Mouse (Mus musculus) megakaryocyte-erythroid progenitor cell, adult 5-6 weeks (primary cell): ENCODE results near the gene Dnajc30. TPM values are rescaled to one million over a fixed set of nuclear protein-coding genes. Genes with fewer than 3 reads are reported as not detected.
"Not testable (repeated sequence)": the region's sequence is repeated elsewhere in the genome, so short reads cannot be mapped to it uniquely, and the experiment has no call there.

Source experiments
- ATAC-seq: replicated peaks from 2 replicates; pipeline ENCODE4 v1.8.0; 2016; ENCODE audit warnings: mild to moderate bottlenecking, inconsistent platforms; ENCODE audit not compliant: severe bottlenecking, poor library complexity, low FRiP score, low TSS enrichment
- total RNA-seq, 2 experiments: library from RNA; stranded (forward) in 1 of 2; stranded (reverse) in 1 of 2; fragments of 200-1000, 215-1000 nt in 1 of 2; fragments of >200 nt in 1 of 2; fragmentation: Nextera tagmentation in 1 of 2; gene quantifications; 2 replicates each; pipeline ENCODE4 v1.2.3; 2014 to 2017

Dnajc30 gene
- total RNA-seq, 2 experiments from 2014 or later: 9.2 to 15.7 TPM

DNA sequence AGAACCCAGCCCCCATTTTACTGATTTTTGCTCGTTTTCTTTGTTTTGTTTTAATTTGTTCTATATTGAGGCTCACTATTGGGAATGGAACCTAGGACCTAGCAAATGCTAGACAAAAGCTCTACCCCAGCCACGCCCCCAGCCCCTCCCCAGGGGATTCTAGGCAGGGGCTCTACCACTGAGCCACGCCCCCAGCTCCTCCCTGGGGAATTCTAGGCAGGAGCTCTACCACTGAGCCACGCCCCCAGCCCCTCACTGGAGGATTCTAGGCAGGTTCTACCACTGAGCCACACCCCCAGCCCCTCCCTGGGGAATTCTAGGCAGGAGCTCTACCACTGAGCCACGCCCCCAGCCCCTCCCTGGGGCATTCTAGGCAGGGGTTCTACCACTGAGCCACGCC is 14.7 kb upstream of the Dnajc30 start:
- ATAC-seq: not testable (repeated sequence)

DNA sequence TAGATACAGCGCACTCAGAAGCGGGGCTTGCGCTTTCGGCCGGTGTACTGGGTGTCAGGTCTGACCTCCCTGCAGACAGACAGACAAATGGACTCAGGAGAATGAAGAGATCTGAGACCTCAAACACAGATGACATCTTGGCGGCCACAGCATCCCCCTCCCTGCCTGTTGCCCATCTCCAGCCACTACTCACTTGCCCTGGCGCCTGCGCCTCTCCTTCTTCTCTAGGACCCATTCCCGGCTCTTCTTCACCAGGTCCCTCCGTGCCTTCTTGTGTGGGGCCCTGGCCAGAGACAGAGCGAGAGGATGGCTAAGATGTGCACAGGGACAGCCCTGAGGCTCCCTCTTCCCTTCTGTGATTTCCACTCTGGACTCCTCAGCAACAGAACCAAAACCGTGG is 10.6 kb upstream of the Dnajc30 start:
- no peak for ATAC-seq

DNA sequence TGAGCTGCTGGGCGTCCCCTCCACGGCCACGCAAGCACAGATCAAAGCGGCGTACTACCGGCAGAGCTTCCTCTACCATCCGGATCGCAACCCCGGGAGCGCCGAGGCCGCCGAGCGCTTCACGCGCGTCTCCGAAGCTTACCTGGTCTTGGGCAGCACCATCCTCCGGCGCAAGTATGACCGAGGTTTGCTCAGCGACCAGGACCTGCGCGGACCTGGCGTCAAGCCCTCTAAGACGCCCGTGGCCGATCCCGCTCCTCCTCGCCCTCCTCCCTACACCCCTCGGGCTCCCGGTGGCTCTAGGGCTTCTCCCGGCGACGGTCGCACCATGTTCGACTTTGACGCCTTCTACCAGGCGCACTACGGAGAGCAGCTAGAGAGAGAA is 372 bp downstream of the Dnajc30 start:
- peak; percentile 53 for ATAC-seq

DNA sequence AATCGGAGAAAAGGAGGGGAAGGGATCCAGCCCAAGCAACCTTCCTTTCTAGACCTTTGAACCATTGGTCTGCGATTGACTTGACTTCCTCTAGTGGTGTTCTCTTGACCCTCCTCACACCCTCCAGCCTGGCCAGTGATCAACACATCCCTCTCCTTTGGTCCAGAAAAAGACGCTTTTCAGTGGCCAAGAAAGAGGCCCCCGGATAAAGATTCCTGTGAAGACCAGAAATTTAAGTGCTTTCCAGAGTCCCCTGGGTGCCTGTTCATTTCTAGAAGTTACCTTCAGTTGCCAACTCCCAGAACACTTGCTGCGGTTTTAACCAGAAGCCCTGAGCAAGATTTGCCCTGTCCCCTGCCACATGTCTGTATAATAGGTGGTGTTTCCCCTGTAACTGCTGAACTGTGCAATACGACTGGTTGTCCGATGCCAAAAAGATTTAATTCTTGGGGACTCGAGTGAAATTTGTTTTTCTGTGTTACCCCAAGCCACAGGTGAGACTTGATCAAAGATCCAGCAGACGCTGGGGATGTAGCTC is 976 bp downstream of the Dnajc30 start, which contains the start of gene Bud23:
Gene Bud23, minus strand, starts transcription at position 51 of the 538 bp plus-strand sequence.
- not testable (repeated sequence) for ATAC-seq

DNA sequence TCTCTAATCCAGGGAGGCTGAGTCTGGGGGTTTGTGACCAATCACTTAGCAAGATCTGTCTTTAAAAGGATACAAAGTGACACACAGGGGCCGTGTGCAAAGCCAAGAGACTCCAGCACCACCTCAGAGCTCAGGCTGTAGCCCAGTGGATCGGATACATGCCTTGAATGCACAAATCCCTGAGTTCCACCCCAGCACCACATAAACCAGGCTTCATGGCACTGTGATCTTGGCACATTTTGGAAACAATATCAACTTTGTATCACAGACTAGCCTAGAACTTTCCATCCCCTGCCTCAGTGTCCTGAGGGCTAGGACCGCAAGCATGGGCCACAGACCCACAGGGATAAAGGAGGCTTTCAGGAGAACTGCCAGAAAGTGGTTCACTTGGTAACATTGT is 2.0 kb downstream of the Dnajc30 start:
- no peak for ATAC-seq

DNA sequence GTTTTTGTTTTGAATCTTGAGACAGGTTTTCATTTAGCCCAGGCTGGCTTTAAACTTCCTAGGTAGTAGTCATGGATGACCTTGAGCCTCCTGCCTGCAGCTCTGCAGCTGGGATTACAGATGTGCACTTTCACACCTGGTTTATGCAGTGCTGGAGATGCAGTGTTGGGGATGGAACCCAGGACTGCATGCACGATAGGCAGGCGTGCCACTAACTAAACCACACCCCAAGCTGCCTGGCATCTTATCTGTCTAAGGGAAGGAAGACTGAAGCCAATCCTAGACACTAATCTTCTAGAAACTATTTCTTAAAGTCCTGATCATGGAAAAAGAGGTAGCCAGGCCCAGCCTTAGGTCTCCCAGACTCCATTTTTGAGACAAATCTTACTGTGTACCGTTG is 6.4 kb downstream of the Dnajc30 start:
- ATAC-seq: peak; percentile 68

DNA sequence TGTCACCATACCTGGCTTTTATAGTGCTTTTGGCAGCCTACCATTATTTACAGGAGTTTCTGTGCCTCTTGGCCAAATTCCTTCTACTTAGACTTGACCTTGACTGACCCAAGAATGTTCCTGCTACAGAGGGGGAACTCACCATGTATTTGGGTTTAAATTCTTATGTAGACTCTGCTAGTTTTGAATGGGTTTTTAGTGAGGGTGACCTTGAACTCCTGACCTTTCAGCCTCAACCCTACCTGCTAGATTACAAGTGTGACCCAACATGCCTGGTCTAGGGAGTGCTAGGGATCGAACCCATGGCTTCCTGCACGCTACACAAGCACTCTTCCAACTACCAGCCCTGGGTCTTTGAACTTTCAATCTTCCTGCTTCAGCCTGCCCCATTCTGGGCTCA is 8.1 kb downstream of the Dnajc30 start:
- ATAC-seq: no peak

DNA sequence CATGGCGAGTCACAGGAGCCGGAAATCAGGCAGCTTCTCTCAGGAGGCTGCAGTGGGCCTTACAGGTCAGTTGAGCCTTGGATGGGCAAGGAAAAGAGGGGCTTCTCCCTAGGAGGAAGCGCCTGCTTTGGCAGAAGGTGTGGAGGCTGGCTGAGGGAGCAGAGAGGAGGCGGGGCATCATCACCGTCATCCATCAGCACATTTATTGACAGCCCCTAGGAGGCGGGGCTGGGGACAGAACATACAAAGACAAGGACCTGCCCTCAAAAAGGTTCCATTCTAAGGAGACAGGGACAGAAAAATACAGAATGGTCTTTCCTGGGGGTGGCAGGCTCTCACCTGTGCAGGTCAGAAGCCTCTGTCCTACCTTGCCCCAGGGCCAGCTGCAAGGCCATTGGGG is 8.7 kb downstream of the Dnajc30 start:
- no peak for ATAC-seq

DNA sequence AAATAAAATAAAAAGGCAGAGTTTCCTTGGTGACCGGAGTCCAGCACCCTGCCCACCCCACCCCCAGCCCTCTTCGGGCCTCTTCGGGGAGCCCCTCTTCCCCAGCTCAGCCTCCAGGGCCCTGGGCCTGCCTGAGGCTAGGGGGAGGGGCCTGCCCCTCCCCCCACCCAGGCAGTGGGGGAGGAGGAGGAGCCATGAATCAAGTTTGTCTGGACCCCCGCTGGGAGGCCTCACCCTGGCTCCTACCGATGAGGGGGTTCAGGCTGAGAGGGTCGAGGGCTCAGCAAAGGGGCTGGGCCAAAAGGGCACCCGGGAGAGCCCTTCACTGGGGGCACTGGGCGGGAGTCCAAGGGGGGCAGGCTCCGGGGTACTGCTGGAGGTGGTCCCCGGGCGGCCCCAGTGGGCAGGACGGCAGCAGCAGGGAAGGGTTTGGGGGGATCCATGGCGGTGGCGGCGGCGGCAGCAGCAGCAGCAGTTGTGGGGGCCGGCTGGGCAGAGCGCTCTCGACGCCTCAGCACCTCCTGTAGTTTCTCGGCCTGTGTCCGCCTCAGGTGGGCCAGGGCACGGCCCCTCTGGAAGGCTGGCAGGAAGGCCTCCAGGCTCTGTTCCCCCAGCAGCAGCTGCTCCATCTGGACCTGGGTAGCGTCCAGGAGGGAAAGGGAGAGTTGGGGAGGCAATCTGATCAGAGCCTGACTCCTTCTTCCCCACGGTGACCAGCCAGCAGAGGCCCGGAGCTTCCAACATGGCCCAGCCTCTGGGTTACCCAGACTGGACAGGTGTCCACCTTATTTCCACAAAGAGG is 9.5 kb downstream of the Dnajc30 start:
- ATAC-seq: no peak

DNA sequence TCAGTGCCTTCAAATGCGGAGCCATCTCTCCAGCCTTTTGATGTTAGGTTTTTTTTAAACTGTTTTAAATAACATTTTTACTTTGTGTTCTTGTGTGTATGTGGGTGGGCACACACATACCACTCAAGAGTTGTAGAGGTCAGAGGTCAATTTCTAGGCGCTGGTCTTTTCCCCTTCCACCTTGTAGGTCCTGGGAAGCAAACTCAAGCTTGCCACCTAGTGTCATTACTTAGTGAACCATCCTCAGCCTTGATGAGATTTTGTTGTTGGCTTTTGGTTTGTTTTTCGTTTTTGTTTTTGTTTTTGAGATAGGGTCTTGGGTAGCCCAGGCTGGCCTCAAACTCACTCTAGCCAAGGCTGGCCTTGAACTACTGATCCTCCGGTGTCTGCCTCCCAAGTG is 11.7 kb downstream of the Dnajc30 start:
- ATAC-seq: no peak

DNA sequence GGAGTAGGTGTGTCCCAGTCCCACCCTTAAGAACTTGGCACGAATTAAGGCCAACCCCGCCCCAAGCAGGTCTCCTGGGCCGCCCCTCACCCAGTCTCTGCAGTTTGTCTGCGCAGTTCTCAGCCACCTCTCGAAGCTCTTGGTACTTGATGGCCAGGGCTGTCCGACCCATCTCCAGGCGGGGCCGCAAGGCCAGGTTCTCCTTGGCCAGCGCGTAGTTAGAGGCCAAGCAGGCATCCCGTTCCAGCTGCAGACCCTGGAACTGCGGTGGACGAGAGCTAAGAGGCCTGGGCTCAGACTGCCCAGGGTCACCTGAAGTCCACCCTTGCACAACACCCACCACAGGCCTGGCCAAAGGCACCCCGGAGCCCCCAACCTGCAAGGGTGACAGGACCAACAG is 12.4 kb downstream of the Dnajc30 start:
- ATAC-seq: no peak

DNA sequence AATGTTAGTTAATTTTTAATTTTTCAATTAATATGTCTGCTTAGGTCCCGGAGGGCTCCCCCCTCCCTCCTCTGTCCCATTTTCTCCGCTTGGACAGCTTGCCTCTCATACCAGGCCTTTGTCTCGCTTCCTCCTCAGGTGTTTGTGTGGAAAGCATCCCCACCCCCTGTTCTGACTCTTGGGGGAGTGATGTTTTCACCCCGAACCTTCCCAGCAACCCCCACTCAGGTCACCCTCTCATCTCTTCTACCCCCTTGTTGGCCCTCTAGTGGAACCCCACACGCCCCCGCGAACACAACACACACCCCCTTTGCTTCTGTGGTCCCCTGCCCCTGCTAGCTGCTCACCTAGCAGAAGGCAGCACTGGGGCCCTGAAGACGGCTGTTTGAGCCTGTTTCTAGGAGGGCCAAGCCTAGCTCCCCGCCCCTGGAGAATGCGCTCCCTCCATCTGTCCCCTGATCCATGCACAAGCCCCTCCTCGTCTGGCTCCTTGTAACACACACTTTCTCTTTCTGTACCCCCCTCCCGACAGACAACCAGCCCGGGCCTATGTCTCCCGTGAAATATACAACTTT is 13.0 kb downstream of the Dnajc30 start:
- ATAC-seq: no peak

DNA sequence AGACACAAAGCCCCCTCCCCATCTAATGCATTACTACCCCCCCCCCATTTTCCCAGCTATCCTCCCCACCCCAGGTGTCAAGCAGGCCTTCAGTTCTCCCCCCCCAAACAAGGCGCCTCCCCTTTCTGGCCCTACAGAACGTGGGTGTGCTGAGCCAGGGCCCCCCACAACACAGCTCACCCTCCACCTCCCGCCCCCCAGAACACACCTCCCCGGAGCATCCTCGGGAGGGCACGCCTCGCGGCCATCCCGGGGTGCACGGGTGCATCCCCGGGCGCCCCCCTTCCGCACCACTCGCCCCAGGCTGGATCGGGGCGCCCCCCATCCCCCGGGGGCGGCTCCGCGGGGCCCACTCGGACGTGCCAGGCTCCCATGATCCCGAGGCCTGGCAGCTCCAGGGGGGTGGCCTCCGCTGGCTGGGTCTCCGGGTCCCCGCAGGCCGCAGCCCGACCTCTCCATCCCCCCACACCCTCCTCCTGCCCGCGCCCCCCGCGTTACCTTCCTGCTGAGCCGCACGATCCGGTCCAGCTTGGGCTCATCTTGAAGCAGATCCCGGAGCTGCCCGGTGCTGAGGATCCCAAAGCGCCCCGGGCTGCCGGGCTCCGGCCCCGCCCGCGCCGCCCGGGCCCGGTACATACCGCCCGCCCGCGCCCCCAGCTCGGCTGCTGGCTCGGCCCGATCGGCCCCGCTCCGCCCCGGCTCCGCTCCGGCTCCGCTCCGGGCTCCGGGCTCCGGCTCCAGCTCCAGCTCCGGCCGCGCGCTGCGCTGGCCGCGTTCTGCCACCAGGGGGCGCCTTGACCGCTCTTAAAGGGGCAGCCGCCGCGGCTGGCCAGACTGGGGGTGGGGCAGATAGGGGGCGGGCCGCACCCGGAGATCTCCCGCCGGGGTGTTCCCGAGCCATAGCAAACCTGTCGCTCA is 13.8 kb downstream of the Dnajc30 start, which contains the start of gene Vps37d:
Gene Vps37d, minus strand, starts transcription at position 703 of the 918 bp plus-strand sequence.
- peak; percentile 77 for ATAC-seq

DNA sequence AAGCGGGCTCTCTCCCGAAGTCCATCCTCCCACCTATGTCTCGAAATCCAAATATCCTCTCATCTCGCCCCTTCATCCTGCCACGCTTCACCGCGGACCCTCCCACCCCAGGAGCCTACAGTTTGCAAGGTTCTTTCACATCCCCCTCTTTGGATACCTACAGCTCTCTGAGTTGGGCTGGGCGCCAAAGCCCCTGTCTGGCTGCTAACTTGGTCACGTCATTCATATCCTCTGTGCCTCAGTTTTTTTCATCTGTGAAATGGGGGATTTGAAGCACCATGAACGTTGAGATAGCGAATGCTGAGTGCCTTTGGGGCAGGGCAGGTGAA is 14.4 kb downstream of the Dnajc30 start:
- no peak for ATAC-seq

DNA sequence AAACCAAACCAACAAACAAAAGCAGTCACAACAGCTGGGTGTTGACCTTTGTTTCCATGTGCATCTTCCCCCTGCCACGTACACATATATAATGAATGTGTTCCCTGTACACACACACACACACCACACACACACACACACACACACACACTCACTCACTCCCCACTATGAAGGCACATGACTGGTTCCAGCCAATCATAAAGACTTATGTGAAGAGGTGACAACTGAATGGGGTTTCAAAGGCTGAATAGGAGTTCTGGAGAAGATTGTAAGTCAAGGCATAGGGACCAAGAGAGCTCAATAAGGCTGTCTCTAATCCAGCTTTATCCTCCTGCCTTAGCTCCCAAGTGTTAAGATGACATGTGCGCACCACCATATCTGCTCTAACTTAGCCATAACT is 15.6 kb downstream of the Dnajc30 start:
- ATAC-seq: no peak

DNA sequence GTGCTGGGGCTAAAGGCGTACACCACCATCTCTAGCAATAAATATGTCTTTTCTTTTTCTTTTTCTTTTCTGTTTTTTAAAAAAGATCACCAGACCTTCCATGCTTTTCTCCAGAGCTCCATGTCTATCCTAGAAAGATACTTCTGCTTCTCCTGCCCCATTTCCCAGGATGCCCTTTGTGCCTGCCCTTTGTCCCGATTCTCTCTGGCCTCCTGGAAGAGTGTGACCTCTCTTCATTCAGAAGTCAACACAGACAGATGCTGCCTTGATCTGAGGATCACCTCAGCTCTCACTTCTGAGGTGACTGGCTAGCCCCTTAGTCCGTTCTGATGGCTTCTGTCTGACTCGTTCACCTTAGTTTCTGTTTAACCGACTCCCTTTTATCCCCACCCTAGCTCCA is 16.5 kb downstream of the Dnajc30 start:
- ATAC-seq: no peak

DNA sequence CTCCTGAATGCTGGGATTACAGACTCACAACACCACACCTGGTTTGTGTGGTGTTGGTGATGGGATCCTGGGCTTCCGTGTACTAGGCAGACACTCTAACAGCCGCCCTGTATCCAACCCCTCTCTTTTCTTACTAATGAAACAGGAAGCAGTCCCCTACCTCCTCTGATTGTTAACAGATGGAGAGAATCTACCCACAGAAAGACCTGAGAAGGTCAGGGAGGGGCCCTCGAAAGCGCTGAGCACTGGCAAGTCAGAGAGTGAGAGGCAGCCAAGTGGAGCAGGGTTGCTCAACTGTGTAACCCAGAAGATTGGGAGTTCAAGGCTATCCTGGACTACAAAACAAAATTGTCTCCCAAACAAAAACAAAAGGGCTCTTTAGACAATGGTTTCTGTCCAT is 22.9 kb downstream of the Dnajc30 start:
- no peak for ATAC-seq

DNA sequence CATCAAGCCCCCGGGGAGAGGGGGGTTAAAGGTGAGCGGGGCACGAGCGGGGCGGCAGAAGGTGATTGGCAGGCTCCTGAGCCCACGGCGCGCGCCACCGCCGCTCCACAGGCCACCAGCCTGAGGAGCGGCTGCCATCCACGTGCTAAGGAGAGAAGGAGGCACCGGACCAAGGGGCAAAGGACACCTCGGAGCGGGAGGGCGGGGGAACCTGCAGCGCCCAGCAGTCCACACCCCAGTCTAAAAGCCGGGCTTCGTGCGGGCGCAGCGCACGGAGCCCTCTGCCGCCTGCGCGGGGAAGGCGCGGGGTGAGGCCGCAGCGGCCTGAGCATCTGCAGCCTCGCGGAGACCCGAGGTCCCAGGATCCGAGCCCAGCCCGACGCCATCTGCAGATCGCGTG is 25.7 kb downstream of the Dnajc30 start, which contains the start of gene Mlxipl:
Gene Mlxipl, plus strand, starts transcription at position 238 of the 400 bp plus-strand sequence.
- no peak for ATAC-seq

DNA sequence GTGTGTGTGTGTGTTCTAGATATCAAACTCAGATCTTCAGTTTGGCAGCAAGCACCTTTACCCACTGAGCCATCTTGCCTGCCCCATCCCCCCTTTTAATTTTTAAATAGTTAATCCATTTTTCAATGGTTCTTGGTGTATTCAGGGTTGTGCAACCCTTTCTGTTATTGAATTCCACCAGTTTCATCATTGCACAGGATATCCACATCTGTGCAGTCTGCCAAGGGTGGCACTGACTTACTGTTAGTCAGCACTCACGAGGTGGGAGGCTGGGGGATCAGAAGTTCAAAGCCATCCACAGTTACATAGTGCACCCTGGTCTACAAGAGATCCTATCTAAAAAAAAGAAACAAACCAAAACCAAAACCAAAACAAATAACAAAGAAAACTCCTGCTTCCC is 37.0 kb downstream of the Dnajc30 start:
- ATAC-seq: no peak
